Mouse (Mus musculus) urinary bladder, postnatal 25 days (tissue): ENCODE data around the gene Atp2b2.
A peak's percentile ranks its signal among the peaks of the same experiment; 100 is the strongest.

Source experiments
- DNase-seq: peaks from one replicate; pipeline ENCODE4 v3.0.0; 2022; ENCODE audit warnings: low spot score

Atp2b2 gene

GRCm38 (mm10) chr6:114042332-114042731 lies at the start of gene Atp2b2:
Gene Atp2b2, minus strand, starts transcription at chr6:114042613.
- no peak for DNase-seq

GRCm38 (mm10) chr6:114089626-114090025 lies 47.2 kb upstream of the Atp2b2 start:
- peak; percentile 60 for DNase-seq

GRCm38 (mm10) chr6:114087106-114087505 lies 44.7 kb upstream of the Atp2b2 start:
- peak; percentile 27 for DNase-seq

- no peak for DNase-seq
These were observed 36.1 kb upstream of the Atp2b2 start for GRCm38 (mm10) chr6:114078556-114078955.

GRCm38 (mm10) chr6:114076560-114076959 lies 34.1 kb upstream of the Atp2b2 start:
- DNase-seq, result no peak

GRCm38 (mm10) chr6:114076061-114076460 lies 33.6 kb upstream of the Atp2b2 start:
- DNase-seq, result no peak

- no peak for DNase-seq
These were observed 32.5 kb upstream of the Atp2b2 start for GRCm38 (mm10) chr6:114074929-114075328.

GRCm38 (mm10) chr6:114074256-114074655 lies 31.8 kb upstream of the Atp2b2 start:
- DNase-seq, result no peak

- DNase-seq, result peak; percentile 29
These were observed 29.2 kb upstream of the Atp2b2 start for GRCm38 (mm10) chr6:114071564-114071963.

GRCm38 (mm10) chr6:114063100-114063499 lies 20.7 kb upstream of the Atp2b2 start:
- DNase-seq, result no peak

- no peak for DNase-seq
These were observed 20.3 kb upstream of the Atp2b2 start for GRCm38 (mm10) chr6:114062688-114063087.

- DNase-seq, result no peak
These were observed 16.8 kb upstream of the Atp2b2 start for GRCm38 (mm10) chr6:114059206-114059605.

GRCm38 (mm10) chr6:114058030-114058808 lies 15.8 kb upstream of the Atp2b2 start:
- no peak for DNase-seq

- no peak for DNase-seq
These were observed 12.9 kb upstream of the Atp2b2 start for GRCm38 (mm10) chr6:114055311-114055710.

- DNase-seq, result no peak
These were observed 2.5 kb upstream of the Atp2b2 start for GRCm38 (mm10) chr6:114044962-114045361.

- DNase-seq, result no peak
These were observed 423 bp upstream of the Atp2b2 start for GRCm38 (mm10) chr6:114042836-114043235.

- DNase-seq, result no peak
These were observed 515 bp downstream of the Atp2b2 start for GRCm38 (mm10) chr6:114041911-114042284.

GRCm38 (mm10) chr6:114041097-114041910 lies 1.1 kb downstream of the Atp2b2 start:
- no peak for DNase-seq

- DNase-seq, result no peak
These were observed 6.7 kb downstream of the Atp2b2 start for GRCm38 (mm10) chr6:114035704-114036103.

- no peak for DNase-seq
These were observed 9.6 kb downstream of the Atp2b2 start for GRCm38 (mm10) chr6:114032822-114033221.

GRCm38 (mm10) chr6:114023794-114024193 lies 18.6 kb downstream of the Atp2b2 start:
- no peak for DNase-seq

GRCm38 (mm10) chr6:114022104-114022503 lies 20.3 kb downstream of the Atp2b2 start:
- no peak for DNase-seq

GRCm38 (mm10) chr6:114013801-114014200 lies 28.6 kb downstream of the Atp2b2 start:
- no peak for DNase-seq
